Mouse (Mus musculus): ENCODE results near the gene Mab21l1. TPM values are rescaled to one million over a fixed set of nuclear protein-coding genes. Genes with fewer than 3 reads are reported as not detected.

Mab21l1 gene
- polyA plus RNA-seq, 1 experiment from 2014 or later = 89.1 TPM

- no peak overlapping the region for H3K9ac ChIP-seq (replicated peaks)
- no peaks in the 10 kb centered on the region for H3K27me3 ChIP-seq
- no peaks in the 10 kb centered on the region for H3K9me3 ChIP-seq
- ATAC-seq (ENCODE audit: insufficient number of reproducible peaks, insufficient read depth, low FRiP score, low TSS enrichment, low read depth) = peak; percentile 77
- 27% methylated on average over 11 of the region's 11 CpGs for WGBS
- H3K27ac ChIP-seq = 0 out of 2 replicates have a peak overlapping the region, but pooled peaks have one; percentile 42
- peaks cover 30% of the 10 kb centered on the region for H3K4me1 ChIP-seq (replicated peaks)
- peak overlapping the region; percentile 21 for H3K4me2 ChIP-seq
- H3K36me3 ChIP-seq = no peaks in the 10 kb centered on the region
- H3K4me3 ChIP-seq (replicated peaks) = no peak overlapping the region
Observed at GRCm38 (mm10) chr3:55755805-55756601, 26.3 kb upstream of the Mab21l1 start.

- Histone ChIP-seq H3K27me3 (no peaks in the 10 kb centered on the region), H3K36me3 (no peaks in the 10 kb centered on the region), H3K4me3 (replicated peaks) (no peak overlapping the region), H3K4me2 (0 out of 2 replicates have a peak overlapping the region, but pooled peaks have one; percentile 21), H3K4me1 (replicated peaks) (peaks cover 23% of the 10 kb centered on the region), H3K9ac (replicated peaks) (no peak overlapping the region), H3K27ac (0 out of 2 replicates have a peak overlapping the region, but pooled peaks have one; percentile 42), H3K9me3 (no peaks in the 10 kb centered on the region)
- no peak for ATAC-seq (ENCODE audit: insufficient number of reproducible peaks, insufficient read depth, low FRiP score, low TSS enrichment, low read depth)
- WGBS = 58% methylated on average over 11 of the region's 11 CpGs
Observed at GRCm38 (mm10) chr3:55756602-55757190, 25.6 kb upstream of the Mab21l1 start.

DNA sequence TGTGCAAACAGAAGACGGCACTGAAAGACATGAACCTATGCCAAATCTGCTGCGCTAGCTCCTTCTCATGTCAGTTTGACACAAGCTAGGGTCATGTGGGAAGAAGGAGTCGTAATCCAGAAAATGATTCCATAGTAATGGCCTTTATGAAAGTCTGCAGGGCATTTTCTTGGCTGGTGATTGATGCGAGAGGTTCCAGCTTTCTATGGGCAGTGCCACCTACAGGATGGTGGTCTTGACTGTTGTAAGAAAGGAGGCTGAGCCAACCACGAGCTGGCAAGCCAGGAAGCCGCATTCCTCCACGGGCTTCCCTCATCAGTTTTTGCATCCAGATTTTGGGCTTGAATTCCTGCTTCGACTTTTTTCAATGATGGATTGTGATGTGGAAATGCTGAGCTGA, 24.0 kb upstream of the Mab21l1 start:
- 70% methylated on average over 8 of the region's 8 CpGs for whole genome bisulfite sequencing
- no peak for ATAC-seq (ENCODE audit: insufficient number of reproducible peaks, insufficient read depth, low FRiP score, low TSS enrichment, low read depth)

GRCm38 (mm10) chr3:55763591-55763990, 18.7 kb upstream of the Mab21l1 start:
- Histone ChIP-seq H3K27ac (no peak overlapping the region), H3K4me2 (no peak overlapping the region), H3K4me1 (replicated peaks) (peaks cover 2% of the 10 kb centered on the region; the same call in 1 of the 2 replicates), H3K27me3 (no peaks in the 10 kb centered on the region), H3K9me3 (no peaks in the 10 kb centered on the region), H3K4me3 (replicated peaks) (no peak overlapping the region), H3K9ac (replicated peaks) (no peak overlapping the region), H3K36me3 (no peaks in the 10 kb centered on the region)
- ATAC-seq (ENCODE audit: insufficient number of reproducible peaks, insufficient read depth, low FRiP score, low TSS enrichment, low read depth) = no peak
- 55% methylated on average over 8 of the region's 8 CpGs for WGBS

More for the DNA sequence above, 24.0 kb upstream of the Mab21l1 start:
- Histone ChIP-seq H3K27me3 (no peaks in the 10 kb centered on the region), H3K9ac (replicated peaks) (no peak overlapping the region), H3K27ac (no peak overlapping the region), H3K4me1 (replicated peaks) (peaks cover 23% of the 10 kb centered on the region), H3K4me3 (replicated peaks) (no peak overlapping the region), H3K36me3 (no peaks in the 10 kb centered on the region), H3K4me2 (no peak overlapping the region), H3K9me3 (no peaks in the 10 kb centered on the region)

- no peaks in the 10 kb centered on the region for H3K9me3 ChIP-seq
- H3K4me3 ChIP-seq (replicated peaks) = no peak overlapping the region
- peaks cover 5% of the 10 kb centered on the region; the same call in 1 of the 2 replicates for H3K4me1 ChIP-seq (replicated peaks)
- H3K27ac ChIP-seq = no peak overlapping the region
- H3K27me3 ChIP-seq = no peaks in the 10 kb centered on the region
- ATAC-seq (ENCODE audit: insufficient number of reproducible peaks, insufficient read depth, low FRiP score, low TSS enrichment, low read depth) = no peak
- no peak overlapping the region for H3K4me2 ChIP-seq
- H3K36me3 ChIP-seq = no peaks in the 10 kb centered on the region
- H3K9ac ChIP-seq (replicated peaks) = no peak overlapping the region
- WGBS = 65% methylated on average over 2 of the region's 2 CpGs
Observed at GRCm38 (mm10) chr3:55768654-55769053, 13.7 kb upstream of the Mab21l1 start.

DNA sequence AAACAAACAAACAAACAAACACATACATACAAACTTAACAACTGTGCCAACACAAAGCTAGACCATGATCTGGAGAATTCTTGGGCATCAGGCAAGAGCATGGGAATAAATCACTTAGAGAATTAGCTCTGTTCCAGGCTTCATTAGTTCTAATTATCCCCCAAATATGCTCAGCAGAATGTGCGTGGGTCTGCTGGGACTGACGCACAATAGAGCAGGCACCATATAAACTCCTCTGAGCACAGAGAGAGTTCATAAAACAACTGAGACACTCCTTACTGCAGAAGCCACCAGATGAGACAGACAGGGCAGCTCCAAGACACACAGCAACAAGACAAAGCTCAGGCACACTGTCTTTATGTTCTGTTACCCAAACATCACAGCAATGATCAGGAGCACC, 13.0 kb upstream of the Mab21l1 start:
- no peaks in the 10 kb centered on the region for H3K27me3 ChIP-seq
- H3K27ac ChIP-seq = no peak overlapping the region
- H3K9ac ChIP-seq (replicated peaks) = no peak overlapping the region
- H3K9me3 ChIP-seq = no peaks in the 10 kb centered on the region
- no peak for ATAC-seq (ENCODE audit: insufficient number of reproducible peaks, insufficient read depth, low FRiP score, low TSS enrichment, low read depth)
- 30% methylated on average over 2 of the region's 2 CpGs for WGBS
- peaks cover 5% of the 10 kb centered on the region; the same call in 1 of the 2 replicates for H3K4me1 ChIP-seq (replicated peaks)
- H3K36me3 ChIP-seq = no peaks in the 10 kb centered on the region
- no peak overlapping the region for H3K4me2 ChIP-seq
- no peak overlapping the region for H3K4me3 ChIP-seq (replicated peaks)

GRCm38 (mm10) chr3:55774203-55774602, 8.1 kb upstream of the Mab21l1 start:
- WGBS = 48% methylated on average over 6 of the region's 6 CpGs

GRCm38 (mm10) chr3:55775245-55775644, 7.1 kb upstream of the Mab21l1 start:
- Histone ChIP-seq H3K27me3 (0 out of 2 replicates have a peak, but pooled peaks cover 6% of the 10 kb centered on the region), H3K9ac (replicated peaks) (no peak overlapping the region), H3K4me3 (replicated peaks) (no peak overlapping the region), H3K9me3 (no peaks in the 10 kb centered on the region), H3K4me2 (no peak overlapping the region), H3K27ac (no peak overlapping the region), H3K4me1 (replicated peaks) (peaks cover 4% of the 10 kb centered on the region; the same call in 1 of the 2 replicates), H3K36me3 (no peaks in the 10 kb centered on the region)
- 73% methylated on average over 7 of the region's 7 CpGs for WGBS
- ATAC-seq (ENCODE audit: insufficient number of reproducible peaks, insufficient read depth, low FRiP score, low TSS enrichment, low read depth) = no peak

More at GRCm38 (mm10) chr3:55774203-55774602, 8.1 kb upstream of the Mab21l1 start:
- H3K9me3 ChIP-seq = no peaks in the 10 kb centered on the region
- 0 out of 2 replicates have a peak, but pooled peaks cover 4% of the 10 kb centered on the region for H3K27me3 ChIP-seq
- no peak overlapping the region for H3K9ac ChIP-seq (replicated peaks)
- no peak overlapping the region for H3K27ac ChIP-seq
- H3K4me3 ChIP-seq (replicated peaks) = no peak overlapping the region
- H3K4me2 ChIP-seq = no peak overlapping the region
- ATAC-seq (ENCODE audit: insufficient number of reproducible peaks, insufficient read depth, low FRiP score, low TSS enrichment, low read depth) = no peak
- no peaks in the 10 kb centered on the region for H3K4me1 ChIP-seq (replicated peaks)
- H3K36me3 ChIP-seq = no peaks in the 10 kb centered on the region

DNA sequence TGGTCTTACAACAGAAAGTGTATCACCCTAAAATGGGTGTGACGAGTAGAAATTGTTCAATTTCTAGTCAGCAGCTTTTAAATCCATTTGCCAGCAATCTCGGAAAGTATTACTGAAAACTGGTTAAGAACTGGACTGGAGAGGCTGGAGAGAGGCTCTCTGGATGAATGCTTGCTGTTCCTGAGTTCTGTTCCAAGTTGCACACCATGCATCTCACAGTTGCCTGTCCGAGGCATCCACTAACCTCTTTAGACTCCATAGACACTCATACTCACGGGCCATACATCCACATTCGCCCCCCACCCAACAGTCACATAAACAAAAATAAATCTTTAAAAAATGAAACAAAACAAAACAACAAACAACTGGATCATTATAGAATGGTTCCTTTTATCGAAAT, 6.6 kb upstream of the Mab21l1 start:
- Histone ChIP-seq H3K27me3 (peaks cover 11% of the 10 kb centered on the region; the same call in 1 of the 2 replicates), H3K27ac (no peak overlapping the region), H3K9ac (replicated peaks) (no peak overlapping the region), H3K36me3 (no peaks in the 10 kb centered on the region), H3K4me1 (replicated peaks) (peaks cover 9% of the 10 kb centered on the region), H3K4me3 (replicated peaks) (no peak overlapping the region), H3K9me3 (no peaks in the 10 kb centered on the region), H3K4me2 (no peak overlapping the region)
- no peak for ATAC-seq (ENCODE audit: insufficient number of reproducible peaks, insufficient read depth, low FRiP score, low TSS enrichment, low read depth)
- WGBS = 80% methylated on average over 6 of the region's 6 CpGs

- H3K4me1 ChIP-seq (replicated peaks) = peaks cover 24% of the 10 kb centered on the region
- peaks cover 25% of the 10 kb centered on the region; the same call in 1 of the 2 replicates for H3K27me3 ChIP-seq
- no peak overlapping the region for H3K27ac ChIP-seq
- no peaks in the 10 kb centered on the region for H3K36me3 ChIP-seq
- ATAC-seq (ENCODE audit: insufficient number of reproducible peaks, insufficient read depth, low FRiP score, low TSS enrichment, low read depth) = no peak
- no peaks in the 10 kb centered on the region for H3K9me3 ChIP-seq
- WGBS = 58% methylated on average over 4 of the region's 4 CpGs
- no peak overlapping the region for H3K9ac ChIP-seq (replicated peaks)
- no peak overlapping the region for H3K4me3 ChIP-seq (replicated peaks)
- no peak overlapping the region for H3K4me2 ChIP-seq
Observed at GRCm38 (mm10) chr3:55777501-55777900, 4.8 kb upstream of the Mab21l1 start.
